Mouse (Mus musculus) retina, embryonic 14.5 days (tissue): Measurements from ENCODE around the gene Cdr2.
"Not testable (repeated sequence)": the region's sequence is repeated elsewhere in the genome, so short reads cannot be mapped to it uniquely, and the experiment has no call there.

Source experiments
- DNase-seq: peaks from one replicate; pipeline ENCODE4 v3.0.0-alpha.2; 2015; ENCODE audit warnings: low spot score

The Cdr2 gene

DNA sequence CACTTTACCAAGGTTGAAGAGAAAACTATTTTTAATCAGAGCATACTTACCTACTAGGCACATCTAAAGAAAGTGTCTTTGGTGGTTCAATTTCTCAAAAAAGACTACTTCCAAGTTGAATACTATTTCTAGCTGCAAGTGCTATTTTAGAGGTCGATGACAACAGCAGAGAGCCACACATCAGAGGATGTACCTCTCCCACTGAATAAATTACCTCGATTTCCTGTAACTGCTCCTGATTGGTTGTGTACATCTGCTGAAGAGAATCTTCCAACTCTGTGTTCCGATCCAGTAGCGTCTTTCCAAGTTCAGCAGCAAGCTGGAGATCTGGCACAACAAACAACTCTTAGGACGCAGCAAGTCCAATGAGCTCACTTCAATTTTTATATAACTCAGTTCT, 12.0 kb downstream of the Cdr2 start:
- no peak for DNase-seq

DNA sequence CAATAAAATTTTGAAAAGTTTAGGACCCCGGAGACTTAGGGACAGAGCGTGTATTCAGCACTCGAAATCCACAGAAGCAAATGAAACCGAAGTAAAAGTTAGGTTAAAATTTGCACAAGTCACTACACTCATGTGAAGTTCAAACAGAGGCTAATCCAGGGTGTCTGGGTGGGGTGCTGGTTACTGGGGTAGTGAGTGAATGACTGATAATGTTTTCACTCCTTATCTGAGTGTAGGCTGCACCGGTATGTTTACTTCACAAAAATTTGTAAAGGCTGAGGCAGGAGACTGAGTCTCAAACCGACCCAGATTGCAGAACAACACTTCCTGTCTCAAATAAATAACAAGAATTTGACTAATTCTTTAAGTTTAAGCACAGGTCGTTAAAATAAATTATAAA, 12.9 kb downstream of the Cdr2 start:
- no peak for DNase-seq

DNA sequence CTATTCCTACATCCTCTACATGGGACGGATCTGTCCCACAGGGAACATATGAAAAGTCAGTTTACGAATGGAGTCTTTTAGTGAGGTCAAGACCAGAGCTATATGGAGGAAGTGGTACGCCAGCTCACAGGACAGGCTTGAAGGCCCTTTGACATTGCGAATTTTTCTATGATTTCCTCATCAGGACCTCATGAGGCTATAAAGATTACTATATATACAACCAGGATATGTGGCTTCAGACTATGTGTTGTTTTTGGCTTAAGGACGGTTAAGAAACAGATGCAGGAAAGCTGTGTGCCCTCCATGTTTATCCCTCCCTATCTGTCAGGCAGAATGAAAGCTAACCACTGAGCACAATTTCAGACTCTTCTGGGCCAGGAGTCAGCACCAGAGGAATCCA, 19.0 kb downstream of the Cdr2 start:
- DNase-seq, result no peak

DNA sequence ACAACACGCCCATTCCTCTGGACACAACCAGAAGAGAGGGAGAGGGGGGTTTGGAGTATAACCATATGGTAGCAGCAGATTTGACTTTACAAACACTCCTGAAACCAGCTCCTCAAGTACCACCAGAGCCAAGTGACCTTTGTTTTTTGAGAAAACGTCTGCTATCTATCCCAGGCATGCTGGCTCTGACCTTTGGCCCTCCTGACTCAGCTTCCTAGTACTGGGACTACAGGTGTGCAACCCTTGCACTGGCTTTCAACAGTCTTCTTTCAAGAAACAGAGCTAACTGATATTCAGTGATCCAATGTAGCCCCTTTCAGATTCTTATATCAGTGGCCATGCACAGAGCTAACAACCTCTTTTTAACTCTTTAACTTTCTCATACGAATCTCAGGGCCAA, 20.2 kb downstream of the Cdr2 start:
- no peak for DNase-seq

DNA sequence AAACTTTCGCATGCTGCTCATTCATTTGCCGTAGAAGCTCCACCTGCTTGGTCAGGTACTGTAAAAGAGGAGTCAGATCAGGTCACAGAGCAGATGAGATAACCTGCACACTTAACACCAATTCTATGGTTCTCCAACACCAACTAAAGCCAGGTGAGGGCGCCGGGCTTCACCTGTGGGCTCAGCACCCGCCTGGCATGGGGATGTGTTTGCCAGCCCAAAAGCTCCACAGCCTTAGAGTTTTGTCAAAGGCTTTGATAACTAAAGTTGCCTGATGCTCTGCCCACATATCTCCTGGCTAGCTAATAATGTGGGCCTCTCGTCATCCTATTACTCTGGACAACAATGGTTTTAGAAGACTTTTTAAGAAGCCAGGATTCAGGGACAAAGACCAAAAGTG, 21.5 kb downstream of the Cdr2 start:
- no peak for DNase-seq

DNA sequence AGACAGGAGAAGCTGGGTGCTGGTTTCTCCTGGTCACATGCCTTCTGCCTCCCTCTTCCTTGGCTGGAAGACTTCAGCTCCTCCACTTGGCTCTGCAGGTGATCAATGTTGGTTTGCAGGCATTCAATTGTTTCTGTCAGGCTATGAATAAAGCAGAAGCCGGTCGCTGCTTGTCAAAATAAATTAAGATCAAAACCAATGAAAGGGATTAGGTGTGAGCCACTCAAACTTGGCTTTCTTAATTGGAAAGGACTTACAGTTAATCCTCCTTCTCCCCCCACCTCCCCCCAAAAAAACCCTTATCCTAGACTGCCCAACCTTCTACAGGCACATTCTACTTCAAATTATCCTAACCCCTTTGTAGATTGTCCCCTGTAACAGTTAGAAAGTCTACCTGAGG, 22.0 kb downstream of the Cdr2 start:
- peak; percentile 45 for DNase-seq

DNA sequence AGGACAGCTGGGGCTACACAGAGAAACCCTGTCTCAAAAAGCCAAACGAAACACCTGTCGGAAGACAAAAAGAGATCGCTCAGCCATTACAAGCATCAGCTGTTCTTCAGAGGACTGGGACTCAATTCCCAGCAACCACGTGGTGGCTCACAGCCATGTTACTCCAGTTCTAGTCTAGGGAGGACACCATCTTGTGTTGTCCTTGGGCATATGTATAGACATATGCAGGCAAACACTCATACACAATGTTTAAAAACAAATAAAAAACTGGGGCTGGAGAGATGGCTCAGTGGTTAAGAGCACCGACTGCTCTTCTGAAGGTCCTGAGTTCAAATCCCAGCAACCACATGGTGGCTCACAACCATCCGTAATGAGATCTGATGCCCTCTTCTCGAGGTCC, 28.5 kb downstream of the Cdr2 start:
- not testable (repeated sequence) for DNase-seq

DNA sequence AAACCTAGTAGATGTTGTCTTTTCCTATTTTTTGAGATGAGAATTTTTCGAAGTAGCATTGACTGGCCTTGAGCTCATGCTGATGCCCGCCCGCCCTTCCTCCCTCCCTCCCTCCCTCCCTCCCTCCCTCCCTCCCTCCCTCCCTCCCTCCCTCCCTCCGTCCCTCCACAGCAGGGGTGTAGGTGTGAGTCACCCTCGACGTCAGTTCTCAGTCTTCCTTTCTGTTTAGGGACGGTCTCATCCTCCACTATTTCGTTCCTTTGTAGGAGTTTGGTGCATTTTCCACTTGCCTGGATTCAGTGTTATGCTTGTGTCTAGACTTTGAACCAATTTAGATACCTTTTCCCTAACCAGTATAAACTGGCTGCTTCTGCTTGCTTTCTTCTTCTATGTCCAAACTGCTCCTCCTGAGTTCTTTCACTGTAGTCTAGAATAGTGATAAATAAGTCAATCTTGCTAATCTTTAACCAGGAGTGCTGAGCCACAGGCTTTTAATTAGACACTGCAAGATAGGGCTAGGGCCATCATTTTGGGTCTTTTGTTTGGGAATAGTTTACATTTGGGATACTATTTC, 38.1 kb downstream of the Cdr2 start:
- no peak for DNase-seq

DNA sequence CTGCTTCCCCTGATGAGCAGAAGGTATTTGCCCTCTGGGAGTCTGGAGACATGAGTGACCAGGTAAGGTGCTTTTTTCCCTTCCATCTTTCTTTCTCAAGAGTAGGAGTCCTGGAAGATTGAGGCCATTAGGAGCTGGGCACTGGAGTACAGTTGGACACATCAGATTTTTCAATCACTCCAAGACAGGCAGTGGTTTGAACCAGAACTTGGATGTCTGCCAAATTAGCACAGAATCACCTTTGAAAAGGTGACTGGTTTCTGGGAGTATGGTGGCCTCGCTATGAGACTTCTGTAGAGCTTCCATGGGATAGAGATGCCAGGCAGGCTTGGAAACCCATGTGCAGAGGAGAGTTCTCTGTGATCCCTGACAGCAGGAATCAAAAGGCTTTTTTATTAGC, 39.6 kb downstream of the Cdr2 start:
- no peak for DNase-seq

DNA sequence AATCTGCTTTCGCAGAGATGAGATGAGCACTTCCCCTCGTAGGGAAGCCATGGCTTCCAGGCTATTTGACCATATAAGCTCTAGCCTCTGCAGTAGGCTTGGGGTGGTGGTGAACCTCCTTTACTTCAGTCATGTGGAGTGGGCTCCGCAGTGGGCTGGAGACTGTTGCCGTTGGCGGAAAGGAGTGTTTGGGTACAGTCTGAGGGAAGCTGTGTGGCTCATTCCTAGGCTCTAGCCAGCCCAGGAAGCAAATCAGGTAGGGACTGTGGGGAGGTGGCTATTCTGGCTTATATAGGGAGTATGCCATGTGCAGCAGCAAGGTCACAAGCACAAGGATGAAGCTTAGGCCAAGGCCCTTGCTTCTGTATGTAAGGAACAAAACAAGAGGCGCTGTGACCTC, 40.9 kb downstream of the Cdr2 start:
- no peak for DNase-seq

DNA sequence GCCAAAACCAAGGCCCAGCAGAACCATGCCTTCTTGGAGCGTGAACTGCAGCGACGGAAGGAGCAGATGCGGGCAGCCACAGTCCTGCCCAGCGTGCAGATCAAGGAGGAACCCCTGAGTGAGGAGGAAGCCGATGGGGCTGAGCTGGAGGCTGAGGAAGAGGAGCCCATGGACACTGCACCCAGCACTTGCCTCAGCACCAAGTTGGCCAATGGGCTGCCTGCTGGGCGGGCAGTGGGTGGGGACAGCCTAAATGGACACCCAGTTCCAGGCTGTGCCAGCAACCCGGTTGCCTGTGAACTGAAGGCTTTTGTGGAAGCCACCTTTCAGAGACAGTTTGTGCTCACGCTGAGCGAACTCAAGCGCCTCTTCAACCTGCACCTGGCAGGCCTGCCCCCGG, 41.8 kb downstream of the Cdr2 start:
- DNase-seq, result no peak

DNA sequence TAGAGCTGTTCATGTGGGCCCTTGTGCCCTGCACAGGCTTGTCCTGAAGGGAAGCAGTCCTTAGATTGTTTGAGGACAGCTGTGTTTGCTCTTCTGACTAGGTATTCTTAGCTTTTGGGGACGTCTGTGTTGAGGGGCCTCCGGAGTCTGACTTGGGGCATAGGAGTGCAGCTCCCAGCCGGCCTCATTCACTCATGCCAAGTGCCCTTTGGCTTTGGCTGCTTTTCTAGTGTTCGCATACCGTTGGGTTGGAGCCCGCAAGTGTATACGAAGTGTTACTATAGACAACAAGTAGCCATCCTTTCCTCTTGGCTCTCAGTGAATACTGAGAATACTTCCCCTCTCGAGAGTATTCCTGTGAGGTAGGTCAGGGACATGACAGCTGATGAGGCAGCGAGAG, 43.9 kb downstream of the Cdr2 start:
- no peak for DNase-seq

DNA sequence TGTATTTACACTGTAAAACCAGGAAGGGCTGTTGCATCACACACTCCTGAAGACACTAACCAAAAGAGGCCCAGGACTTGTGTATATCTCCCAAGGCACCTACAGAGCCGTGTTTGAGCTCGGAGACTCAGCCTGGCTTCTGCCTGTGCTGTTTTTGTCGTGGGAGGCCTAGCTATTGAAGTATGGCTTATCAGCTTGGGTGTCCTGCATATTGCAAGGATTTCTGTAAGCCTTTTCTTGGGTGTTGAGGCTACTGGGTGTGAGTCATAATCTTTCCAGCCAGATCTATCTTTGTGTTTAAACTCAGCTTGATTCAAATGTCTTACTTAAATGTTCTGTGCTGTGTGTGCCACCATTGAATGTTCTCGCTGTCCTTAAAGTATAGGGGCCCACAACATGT, 45.6 kb downstream of the Cdr2 start:
- no peak for DNase-seq

DNA sequence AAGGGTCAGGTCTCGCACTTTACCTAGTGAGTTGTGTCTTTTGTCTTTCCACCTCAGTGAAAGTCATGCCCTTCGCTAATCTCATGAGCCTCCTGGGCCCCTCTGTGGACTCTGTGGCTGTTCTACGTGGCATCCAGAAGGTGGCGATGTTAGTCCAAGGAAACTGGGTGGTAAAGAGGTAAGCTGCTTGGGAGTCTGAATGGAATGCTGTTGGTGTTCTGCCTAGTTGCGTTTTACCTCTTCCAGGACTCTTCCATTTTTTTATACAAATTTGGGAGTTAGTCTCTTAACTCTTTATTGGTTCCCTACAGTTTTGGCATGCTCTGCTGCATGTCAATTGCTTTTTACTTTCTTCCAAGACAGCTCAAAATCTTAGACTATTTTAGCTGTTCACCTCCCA, 47.4 kb downstream of the Cdr2 start:
- DNase-seq, result peak; percentile 82

DNA sequence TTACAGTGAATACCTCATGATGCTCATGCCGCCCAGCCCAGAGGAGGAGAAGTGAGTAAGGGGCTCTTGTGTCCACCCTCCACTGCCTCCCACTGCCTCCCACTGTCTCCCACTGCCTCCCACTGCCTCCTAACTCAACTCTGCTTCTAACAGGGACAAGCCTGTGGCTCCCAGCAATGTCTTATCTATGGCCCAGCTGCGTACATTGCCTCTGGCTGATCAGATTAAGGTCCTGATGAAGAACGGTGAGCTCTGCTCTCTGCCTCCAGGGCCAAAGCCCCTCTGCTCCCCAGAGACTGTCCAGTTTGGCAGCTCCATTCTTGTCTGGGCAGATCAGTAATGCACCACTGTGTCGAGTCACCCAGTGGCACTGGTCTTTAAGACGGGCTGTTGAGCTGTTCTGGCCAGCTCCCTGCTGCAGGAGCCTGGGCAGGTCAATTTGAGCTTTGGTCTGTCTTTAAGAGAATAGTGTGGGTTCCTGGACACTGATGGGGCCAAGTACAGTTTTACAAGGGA, 48.4 kb downstream of the Cdr2 start:
- no peak for DNase-seq

DNA sequence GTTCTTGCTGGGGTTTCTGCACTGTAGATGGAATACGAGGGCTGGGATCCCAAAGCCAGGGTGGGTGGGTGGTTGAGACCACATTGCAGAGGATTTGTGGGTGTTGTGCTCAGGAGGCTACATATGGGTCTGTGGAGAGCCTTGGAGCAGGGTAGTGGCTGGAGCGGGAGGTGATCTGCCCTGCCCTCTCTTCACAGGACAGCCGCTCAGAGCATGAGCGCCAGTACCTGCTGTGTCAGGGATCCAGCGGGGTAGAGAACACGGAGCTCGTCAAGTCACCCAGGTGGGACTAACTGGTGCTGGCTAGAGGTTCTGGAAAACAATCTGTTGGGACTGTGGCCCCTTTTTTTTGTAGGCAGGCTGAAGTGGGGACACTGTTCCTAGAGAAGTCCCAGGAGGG, 49.0 kb downstream of the Cdr2 start:
- DNase-seq, result no peak

DNA sequence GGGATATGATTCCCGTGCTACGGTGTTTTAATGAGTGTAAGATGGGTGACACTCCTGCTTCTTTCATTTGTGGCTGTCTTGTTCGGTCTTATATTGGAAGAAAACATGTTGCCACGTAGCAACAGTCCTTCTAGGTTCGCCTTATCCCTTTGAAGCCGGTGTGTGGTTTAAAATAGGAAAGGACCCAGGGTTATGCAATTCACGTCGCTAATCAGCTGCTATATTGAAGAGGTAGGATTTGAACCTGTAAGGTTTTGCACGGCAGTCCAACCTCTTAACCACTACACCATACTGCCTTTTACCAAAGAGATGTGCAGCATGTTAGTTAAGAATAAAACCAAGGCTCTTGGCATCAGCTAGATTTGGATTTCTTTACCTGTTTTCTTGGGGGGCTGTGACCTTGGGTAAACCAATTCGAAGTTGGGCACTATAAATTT, 63.6 kb downstream of the Cdr2 start:
- peak; percentile 80 for DNase-seq

DNA sequence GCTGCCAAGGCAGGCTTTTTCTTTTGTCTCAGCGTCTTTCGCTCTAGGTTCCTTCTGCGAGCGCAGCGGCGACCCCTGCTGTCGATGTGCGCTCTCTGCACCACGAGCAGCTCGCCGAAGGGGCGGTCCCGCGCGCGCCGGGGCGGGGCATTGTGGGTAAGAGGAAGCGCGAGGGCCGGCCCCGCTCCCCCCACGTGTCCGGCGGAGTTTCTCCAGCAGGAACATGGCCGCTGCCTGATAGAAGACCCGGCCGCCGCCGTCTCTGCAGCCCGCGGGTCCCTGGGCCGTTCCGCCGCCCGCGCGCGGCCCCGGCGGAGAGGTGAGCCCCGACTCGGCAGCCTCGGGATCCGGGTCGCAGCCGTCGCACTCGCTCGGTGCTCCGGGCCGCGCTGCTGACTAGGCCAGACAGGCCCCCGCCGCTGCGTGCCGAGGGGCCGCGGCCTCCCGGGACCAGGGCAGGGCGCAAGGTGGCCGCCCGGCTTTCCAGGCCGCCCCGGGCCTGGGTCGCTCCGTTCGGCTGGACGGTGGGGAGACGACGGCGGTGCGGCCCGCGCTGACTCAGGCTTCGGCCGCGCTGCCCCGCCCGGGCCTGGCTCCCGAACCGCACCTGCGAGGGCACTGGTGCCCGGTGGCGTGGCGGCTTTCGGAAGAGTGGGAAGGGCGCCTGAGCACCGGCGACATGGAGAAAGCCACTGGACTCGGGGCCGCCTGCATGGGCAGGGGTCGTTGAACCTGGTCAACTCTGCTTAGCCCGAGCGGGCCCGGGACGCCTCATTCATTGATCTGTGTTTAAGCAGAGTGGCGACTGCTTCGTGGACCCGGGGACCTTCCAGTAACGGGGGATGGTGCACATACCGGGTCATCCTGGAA, 64.3 kb downstream of the Cdr2 start, which contains the start of gene Polr3e:
TSS of gene Polr3e (plus strand) at position 153 of the 870 bp plus-strand sequence.
- DNase-seq, result peak; percentile 97

DNA sequence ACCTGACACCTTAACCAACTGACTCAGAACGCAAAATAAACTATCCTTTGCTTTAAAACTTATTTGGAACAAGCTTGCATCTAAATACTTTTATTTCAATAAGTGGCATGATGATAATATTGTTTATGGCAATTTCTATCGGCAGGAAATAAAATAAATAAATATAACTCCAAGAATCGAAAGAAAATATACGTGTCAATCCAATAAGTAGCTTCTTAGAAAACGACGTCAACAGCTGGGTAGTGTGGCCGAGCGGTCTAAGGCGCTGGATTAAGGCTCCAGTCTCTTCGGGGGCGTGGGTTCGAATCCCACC, 64.9 kb downstream of the Cdr2 start:
- no peak for DNase-seq

DNA sequence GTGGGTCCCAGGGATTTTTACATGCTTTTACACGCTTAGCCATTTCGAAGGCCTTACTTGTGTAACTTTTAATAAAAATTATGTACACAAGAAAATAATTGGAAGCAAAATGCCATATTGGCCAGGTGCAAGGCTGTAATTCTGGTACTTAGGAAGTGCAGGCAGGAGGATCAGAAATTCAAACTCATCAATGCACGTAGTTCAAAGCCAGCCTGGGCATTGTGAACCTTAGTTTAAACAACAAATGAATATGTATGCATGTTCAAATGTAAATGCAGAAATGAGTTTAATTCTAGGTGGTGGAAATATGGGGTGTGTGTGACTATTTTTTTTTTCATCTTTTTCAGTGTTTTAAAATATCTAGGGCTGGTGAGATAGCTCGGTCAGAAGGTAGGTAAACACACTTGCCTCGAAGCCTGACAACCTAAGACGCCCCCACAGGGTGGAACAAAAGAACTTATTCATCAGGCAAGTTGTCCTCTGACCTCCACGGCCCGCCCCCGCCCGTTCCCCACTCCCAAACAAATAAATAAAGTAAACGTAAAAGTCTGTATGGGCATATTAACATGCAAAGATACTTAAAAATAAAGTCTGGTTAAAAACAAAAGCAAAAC, 65.7 kb downstream of the Cdr2 start:
- no peak for DNase-seq

DNA sequence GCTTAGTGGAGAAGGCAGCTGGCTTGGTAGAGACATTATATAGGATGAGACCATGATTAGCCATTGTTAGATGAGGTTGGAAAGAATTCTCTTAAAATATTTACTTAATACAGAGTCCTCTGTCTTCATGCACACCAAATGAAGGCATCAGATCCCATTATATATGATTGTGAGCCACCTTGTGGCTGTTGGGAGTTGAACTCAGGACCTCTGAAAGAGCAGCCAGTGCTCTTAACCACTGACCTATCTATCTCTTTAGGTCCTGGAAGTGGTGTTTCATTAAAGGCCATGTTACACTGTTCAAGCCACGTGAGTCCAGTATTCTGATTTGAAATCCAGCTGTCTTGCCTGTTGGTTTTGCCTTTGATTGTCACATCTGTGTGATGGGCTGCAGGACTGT, 68.8 kb downstream of the Cdr2 start:
- no peak for DNase-seq

DNA sequence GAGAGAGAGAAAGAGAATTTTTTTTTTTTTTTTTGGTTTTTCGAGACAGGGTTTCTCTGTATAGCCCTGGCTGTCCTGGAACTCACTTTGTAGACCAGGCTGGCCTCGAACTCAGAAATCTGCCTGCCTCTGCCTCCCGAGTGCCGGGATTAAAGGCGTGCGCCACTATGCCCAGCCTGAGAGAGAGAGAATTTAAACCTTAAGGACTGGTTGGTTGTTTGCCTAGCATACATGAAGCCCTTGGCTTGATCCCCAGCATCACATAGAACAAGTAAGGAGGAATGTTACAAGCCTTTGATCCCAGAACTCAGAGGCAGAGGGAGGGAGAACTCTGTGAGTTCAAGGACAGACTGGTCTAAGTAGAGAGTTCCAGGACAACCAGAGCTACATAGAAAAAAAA, 70.8 kb downstream of the Cdr2 start:
- DNase-seq, result not testable (repeated sequence)

DNA sequence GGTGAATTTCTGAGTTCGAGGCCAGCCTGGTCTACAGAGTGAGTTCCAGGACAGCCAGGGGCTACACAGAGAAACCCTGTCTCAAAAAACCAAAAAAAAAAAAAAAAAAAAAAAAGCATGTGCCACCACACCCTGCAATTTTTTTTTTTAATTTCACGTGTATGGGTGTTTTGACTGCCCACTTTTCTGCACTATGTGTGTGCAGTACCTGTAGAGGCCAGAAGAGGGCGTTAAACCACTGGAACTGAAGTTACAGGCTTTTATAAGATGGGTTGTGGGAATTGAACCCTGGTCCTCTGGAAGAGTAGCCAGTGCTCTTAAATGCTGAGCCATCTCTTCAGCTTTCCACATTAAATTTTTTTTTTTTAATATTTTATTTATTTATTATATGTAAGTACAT, 71.9 kb downstream of the Cdr2 start:
- not testable (repeated sequence) for DNase-seq
